13 mouse cellular contexts compared by ENCODE assay signal in genomic region chr17:87337683-87338082, GRCm38 (mm10).
"Had no signal": no experiment of that assay in that cellular context is flagged by ENCODE, and none has a peak within 500 bp of the region (broad histone marks: within the 10 kb centered on the region; RNA-seq: fewer than 3 reads in every experiment).

No protein-coding gene starts in this region.

- H3K4me1 ChIP-seq: intestine, embryonic 15.5 days; liver, embryonic 15.5 days had no signal

- ATAC-seq: intestine, embryonic 15.5 days; lung, postnatal 0 days; midbrain, embryonic 16.5 days had no signal

- H3K27ac ChIP-seq: intestine, embryonic 15.5 days; liver, embryonic 15.5 days; neural tube, embryonic 13.5 days had no signal

- H3K9me3 ChIP-seq: intestine, embryonic 15.5 days; limb, embryonic 10.5 days; liver, embryonic 15.5 days; neural tube, embryonic 13.5 days had no signal

- H3K27me3 ChIP-seq: intestine, embryonic 15.5 days; liver, embryonic 15.5 days; neural tube, embryonic 13.5 days had no signal

- H3K36me3 ChIP-seq: intestine, embryonic 15.5 days; limb, embryonic 10.5 days; neural tube, embryonic 13.5 days had no signal

- DNase-seq: lung, adult 2 months; lung, postnatal 36 days; retina, postnatal 1 day; right cerebral cortex, postnatal 14 days; thymus, postnatal 4 days had no signal

- H3K4me3 ChIP-seq: intestine, embryonic 15.5 days; left cerebral cortex, adult 2 months; limb, embryonic 10.5 days; liver, embryonic 15.5 days; neural tube, embryonic 13.5 days had no signal

- H3K4me2 ChIP-seq: intestine, embryonic 15.5 days; liver, embryonic 15.5 days; midbrain, embryonic 11.5 days; neural tube, embryonic 13.5 days had no signal

- H3K9ac ChIP-seq: intestine, embryonic 15.5 days; liver, embryonic 15.5 days; neural tube, embryonic 13.5 days had no signal
